Mouse (Mus musculus) embryonic facial prominence, embryonic 15.5 days (tissue): ENCODE data around the gene Snx30. TPM values are rescaled to one million over a fixed set of nuclear protein-coding genes. Genes with fewer than 3 reads are reported as not detected.

Experiments used
- ATAC-seq: fragments of 200-750 bp; cut with Nextera tagmentation; 2 replicates; pipeline ENCODE4 v1.8.0; 2017; ENCODE audit warnings: low read depth, moderate TSS enrichment; ENCODE audit not compliant: insufficient number of reproducible peaks, low FRiP score, low TSS enrichment
- H3K27ac ChIP-seq: fragments of 300-500 bp; sonication (generic); replicated peaks from 2 replicates; pipeline ENCODE4 v1.5.1; 2015; ENCODE audit warnings: mild to moderate bottlenecking, inconsistent platforms
- H3K27me3 ChIP-seq: fragments of 300-500 bp; sonication (generic); 2 replicates; pipeline ENCODE4 v1.6.1; 2015; ENCODE audit warnings: inconsistent platforms
- H3K36me3 ChIP-seq: fragments of 300-500 bp; sonication (generic); 2 replicates; pipeline ENCODE4 v1.6.1; 2015; ENCODE audit warnings: mild to moderate bottlenecking, inconsistent platforms
- H3K4me1 ChIP-seq: fragments of 300-500 bp; sonication (generic); 2 replicates; pipeline ENCODE4 v1.6.1; 2015; ENCODE audit warnings: inconsistent platforms
- H3K4me2 ChIP-seq: fragments of 300-500 bp; sonication (generic); replicated peaks from 2 replicates; pipeline ENCODE4 v1.6.1; 2015; ENCODE audit warnings: mild to moderate bottlenecking, inconsistent platforms
- H3K4me3 ChIP-seq: fragments of 300-500 bp; sonication (generic); replicated peaks from 2 replicates; pipeline ENCODE4 v1.5.1; 2015; ENCODE audit warnings: mild to moderate bottlenecking, inconsistent platforms
- H3K9ac ChIP-seq: fragments of 300-500 bp; sonication (generic); 2 replicates; pipeline ENCODE4 v1.6.1; 2015; ENCODE audit warnings: inconsistent platforms
- H3K9me3 ChIP-seq: fragments of 300-500 bp; sonication (generic); replicated peaks from 2 replicates; pipeline ENCODE4 v1.6.1; 2016; ENCODE audit warnings: inconsistent platforms
- WGBS: fragments of 180-500 bp; shearing (Covaris S2); methylation state at CpG from one replicate; pipeline ENCODE4 v1.1.7; 2015; 5-methylcytosine and 5-hydroxymethylcytosine counted together
- polyA plus RNA-seq: library from polyadenylated mRNA; unstranded; fragments of >200 nt; fragmentation: Nextera tagmentation; extraction: Ambion mirVana; gene quantifications from 2 replicates; pipeline ENCODE4 v1.2.1, GENCODE M21; 2015

Gene Snx30
- polyA plus RNA-seq, 1 experiment from 2014 or later = 11.1 TPM

GRCm38 (mm10) chr4:59795788-59796455, 9.7 kb upstream of the Snx30 start:
- ATAC-seq = no peak
- WGBS = 79% methylated on average over 2 of the region's 2 CpGs
- no peaks in the 10 kb centered on the region for H3K4me1 ChIP-seq

GRCm38 (mm10) chr4:59800181-59800580, 5.5 kb upstream of the Snx30 start:
- H3K4me1 ChIP-seq = peaks cover 3% of the 10 kb centered on the region
- no peaks in the 10 kb centered on the region for H3K27me3 ChIP-seq
- ATAC-seq = no peak
- no peak overlapping the region for H3K4me2 ChIP-seq
- no peaks in the 10 kb centered on the region for H3K9me3 ChIP-seq
- no peak overlapping the region for H3K27ac ChIP-seq
- 73% methylated on average over 5 of the region's 5 CpGs for WGBS
- H3K9ac ChIP-seq = no peak overlapping the region
- H3K36me3 ChIP-seq = no peaks in the 10 kb centered on the region
- H3K4me3 ChIP-seq = no peak overlapping the region

More at GRCm38 (mm10) chr4:59795788-59796455, 9.7 kb upstream of the Snx30 start:
- Histone ChIP-seq H3K36me3 (no peaks in the 10 kb centered on the region), H3K9ac (no peak overlapping the region), H3K4me3 (no peak overlapping the region), H3K4me2 (no peak overlapping the region), H3K27ac (no peak overlapping the region), H3K27me3 (no peaks in the 10 kb centered on the region), H3K9me3 (no peaks in the 10 kb centered on the region)

GRCm38 (mm10) chr4:59801489-59801888, 4.2 kb upstream of the Snx30 start, which contains the start of gene Inip:
TSS of gene Inip (minus strand) at chr4:59801589.
- Histone ChIP-seq H3K9ac (no peak within 1 kb of the TSS), H3K4me1 (peaks cover 4% of the 10 kb centered on the region), H3K4me3 (no peak within 1 kb of the TSS), H3K4me2 (no peak within 1 kb of the TSS), H3K36me3 (no peaks in the 10 kb centered on the region), H3K9me3 (no peaks in the 10 kb centered on the region), H3K27me3 (no peaks in the 10 kb centered on the region), H3K27ac (no peak within 1 kb of the TSS)
- ATAC-seq = no peak

GRCm38 (mm10) chr4:59802107-59802506, 3.5 kb upstream of the Snx30 start:
- WGBS = 71% methylated on average over 6 of the region's 6 CpGs
- H3K36me3 ChIP-seq = no peaks in the 10 kb centered on the region

GRCm38 (mm10) chr4:59802792-59803191, 2.8 kb upstream of the Snx30 start:
- no peak overlapping the region for H3K4me2 ChIP-seq
- no peak overlapping the region for H3K4me3 ChIP-seq
- no peaks in the 10 kb centered on the region for H3K36me3 ChIP-seq
- no peak overlapping the region for H3K27ac ChIP-seq
- 67% methylated on average over 4 of the region's 4 CpGs for WGBS
- H3K27me3 ChIP-seq = no peaks in the 10 kb centered on the region
- H3K9ac ChIP-seq = no peak overlapping the region
- peaks cover 11% of the 10 kb centered on the region for H3K4me1 ChIP-seq
- no peaks in the 10 kb centered on the region for H3K9me3 ChIP-seq
- ATAC-seq = no peak

More at GRCm38 (mm10) chr4:59802107-59802506, 3.5 kb upstream of the Snx30 start:
- no peaks in the 10 kb centered on the region for H3K9me3 ChIP-seq
- H3K4me2 ChIP-seq = no peak overlapping the region
- H3K4me1 ChIP-seq = peaks cover 10% of the 10 kb centered on the region
- no peaks in the 10 kb centered on the region for H3K27me3 ChIP-seq
- ATAC-seq = no peak
- H3K9ac ChIP-seq = no peak overlapping the region
- H3K27ac ChIP-seq = no peak overlapping the region
- no peak overlapping the region for H3K4me3 ChIP-seq

- H3K4me2 ChIP-seq = no peak overlapping the region
- H3K27me3 ChIP-seq = no peaks in the 10 kb centered on the region
- no peak overlapping the region for H3K27ac ChIP-seq
- no peaks in the 10 kb centered on the region for H3K9me3 ChIP-seq
- WGBS = 75% methylated on average over 5 of the region's 5 CpGs
- no peak overlapping the region for H3K4me3 ChIP-seq
- H3K9ac ChIP-seq = no peak overlapping the region
- H3K36me3 ChIP-seq = no peaks in the 10 kb centered on the region
- ATAC-seq = no peak
- peaks cover 11% of the 10 kb centered on the region for H3K4me1 ChIP-seq
Observed at GRCm38 (mm10) chr4:59803358-59803757, 2.3 kb upstream of the Snx30 start.

- no peak overlapping the region for H3K9ac ChIP-seq
- 81% methylated on average over 1 of the region's 1 CpGs for WGBS
- H3K9me3 ChIP-seq = no peaks in the 10 kb centered on the region
- no peak overlapping the region for H3K27ac ChIP-seq
- no peaks in the 10 kb centered on the region for H3K36me3 ChIP-seq
- H3K4me3 ChIP-seq = peak overlapping the region; percentile 82
- H3K4me1 ChIP-seq = peaks cover 11% of the 10 kb centered on the region
- H3K4me2 ChIP-seq = peak overlapping the region; percentile 95
- no peak for ATAC-seq
- no peaks in the 10 kb centered on the region for H3K27me3 ChIP-seq
Observed at GRCm38 (mm10) chr4:59804754-59805153, 886 bp upstream of the Snx30 start.

GRCm38 (mm10) chr4:59805968-59806878, 583 bp downstream of the Snx30 start:
- under 1% methylated on average over 58 of the region's 58 CpGs for WGBS
- H3K9me3 ChIP-seq = no peaks in the 10 kb centered on the region
- H3K4me3 ChIP-seq = peak overlapping the region; percentile 82
- H3K27me3 ChIP-seq = no peaks in the 10 kb centered on the region
- no peaks in the 10 kb centered on the region for H3K36me3 ChIP-seq
- H3K4me1 ChIP-seq = peaks cover 11% of the 10 kb centered on the region
- peak; percentile 40 for ATAC-seq
- H3K27ac ChIP-seq = peak overlapping the region; percentile 91
- H3K4me2 ChIP-seq = peak overlapping the region; percentile 95
- peak overlapping the region; percentile 70 for H3K9ac ChIP-seq

GRCm38 (mm10) chr4:59806879-59807195, 1.2 kb downstream of the Snx30 start:
- Histone ChIP-seq H3K4me1 (peaks cover 11% of the 10 kb centered on the region), H3K4me3 (peak overlapping the region; percentile 82), H3K27ac (0 out of 2 replicates have a peak overlapping the region, but pooled peaks have one; percentile 91), H3K4me2 (peak overlapping the region; percentile 95), H3K9me3 (no peaks in the 10 kb centered on the region), H3K27me3 (no peaks in the 10 kb centered on the region), H3K36me3 (no peaks in the 10 kb centered on the region), H3K9ac (peak overlapping the region; percentile 70)
- no peak for ATAC-seq
- WGBS = 5% methylated on average over 9 of the region's 9 CpGs

GRCm38 (mm10) chr4:59807521-59807920, 1.9 kb downstream of the Snx30 start:
- Histone ChIP-seq H3K27ac (no peak overlapping the region), H3K9ac (no peak overlapping the region), H3K4me1 (peaks cover 11% of the 10 kb centered on the region), H3K36me3 (no peaks in the 10 kb centered on the region), H3K27me3 (no peaks in the 10 kb centered on the region), H3K9me3 (no peaks in the 10 kb centered on the region), H3K4me2 (no peak overlapping the region), H3K4me3 (no peak overlapping the region)
- no peak for ATAC-seq
- WGBS = 66% methylated on average over 2 of the region's 2 CpGs

GRCm38 (mm10) chr4:59808396-59808795, 2.8 kb downstream of the Snx30 start:
- ATAC-seq = no peak
- 72% methylated on average over 5 of the region's 5 CpGs for WGBS
- Histone ChIP-seq H3K27ac (no peak overlapping the region), H3K9ac (no peak overlapping the region), H3K36me3 (no peaks in the 10 kb centered on the region), H3K4me3 (no peak overlapping the region), H3K9me3 (no peaks in the 10 kb centered on the region), H3K27me3 (no peaks in the 10 kb centered on the region), H3K4me2 (no peak overlapping the region), H3K4me1 (peaks cover 11% of the 10 kb centered on the region)
